Comparison of ENCODE assay signal across 8 mouse cellular contexts in genomic region chr9:71770484-71770883, GRCm38 (mm10). TPM values are rescaled to one million over a fixed set of nuclear protein-coding genes. Genes with fewer than 3 reads are reported as not detected.
A peak's percentile ranks its signal among the peaks of the same experiment; 100 is the strongest.
DNase-seq lines count a peak whose midpoint lies in the region; ATAC-seq and TF ChIP-seq lines count a peak whose summit lies in the region.

No protein-coding gene starts in this region.

- H3K4me1 ChIP-seq in embryonic facial prominence, embryonic 14.5 days (ENCODE audit: control insufficient read depth, insufficient read depth, low read length) = peaks cover 17% of the 10 kb centered on the region; the same call in 1 of the 2 replicates
- H3K4me1 ChIP-seq in limb, embryonic 10.5 days = peaks cover 36% of the 10 kb centered on the region
- peaks cover 19% of the 10 kb centered on the region for H3K4me1 ChIP-seq in neural tube, embryonic 15.5 days

- no peaks in the 10 kb centered on the region for H3K36me3 ChIP-seq in embryonic facial prominence, embryonic 14.5 days (ENCODE audit: control insufficient read depth, insufficient read depth, low read length)
- H3K36me3 ChIP-seq in limb, embryonic 10.5 days = no peaks in the 10 kb centered on the region
- no peaks in the 10 kb centered on the region for H3K36me3 ChIP-seq in neural tube, embryonic 15.5 days

- no peak; the same call in 1 of the 2 replicates for TF ChIP-seq CTCF in left cerebral cortex, adult 2 months (IDR thresholded peaks at IDR 0.05)

- H3K9ac ChIP-seq in embryonic facial prominence, embryonic 14.5 days (ENCODE audit: low read depth, low read length) = peak overlapping the region; percentile 78; the same call in 1 of the 2 replicates
- H3K9ac ChIP-seq in neural tube, embryonic 15.5 days (replicated peaks) = peak overlapping the region; percentile 54; the same call in 1 of the 2 replicates

- peak overlapping the region; percentile 80 for H3K4me2 ChIP-seq in embryonic facial prominence, embryonic 14.5 days (ENCODE audit: low read depth, low read length)
- H3K4me2 ChIP-seq in neural tube, embryonic 15.5 days = peak overlapping the region; percentile 91

- no peak overlapping the region for H3K27ac ChIP-seq in left cerebral cortex, adult 2 months
- H3K27ac ChIP-seq in embryonic facial prominence, embryonic 14.5 days (replicated peaks; ENCODE audit: low read depth, low read length) = no peak overlapping the region
- no peak overlapping the region for H3K27ac ChIP-seq in limb, embryonic 10.5 days
- H3K27ac ChIP-seq in neural tube, embryonic 15.5 days (replicated peaks) = no peak overlapping the region

- 2% methylated on average over 10 of the region's 10 CpGs for WGBS in embryonic facial prominence, embryonic 14.5 days
- 2% methylated on average over 10 of the region's 10 CpGs for WGBS in limb, embryonic 10.5 days
- 2% methylated on average over 10 of the region's 10 CpGs for WGBS in neural tube, embryonic 15.5 days

- H3K27me3 ChIP-seq in embryonic facial prominence, embryonic 14.5 days (replicated peaks; ENCODE audit: control insufficient read depth, insufficient read depth, low read length) = no peaks in the 10 kb centered on the region
- H3K27me3 ChIP-seq in limb, embryonic 10.5 days (ENCODE audit: low read depth, poor library complexity, severe bottlenecking) = peaks cover 27% of the 10 kb centered on the region
- H3K27me3 ChIP-seq in neural tube, embryonic 15.5 days (replicated peaks) = peaks cover 16% of the 10 kb centered on the region

- no peaks in the 10 kb centered on the region for H3K9me3 ChIP-seq in embryonic facial prominence, embryonic 14.5 days (ENCODE audit: control insufficient read depth, low read length)
- no peaks in the 10 kb centered on the region for H3K9me3 ChIP-seq in limb, embryonic 10.5 days (replicated peaks)
- no peaks in the 10 kb centered on the region for H3K9me3 ChIP-seq in neural tube, embryonic 15.5 days (replicated peaks)

- ATAC-seq in embryonic facial prominence, embryonic 14.5 days (ENCODE audit: low read depth) = no peak; the same call in 1 of the 2 replicates
- ATAC-seq in neural tube, embryonic 15.5 days (ENCODE audit: low FRiP score) = no peak

- DNase-seq in left cerebral cortex, adult 2 months (ENCODE audit: extremely low spot score in 1 of 2, low spot score in 2 of 2) = no peak
- no peak for DNase-seq in left cerebral cortex, adult 11 months (ENCODE audit: low spot score)
- DNase-seq in embryonic facial prominence, embryonic 14.5 days (ENCODE audit: low spot score) = no peak
- no peak for DNase-seq in limb, embryonic 10.5 days (ENCODE audit: low spot score)
- no peak for DNase-seq in layer of hippocampus, adult 11-12 months (ENCODE audit: low spot score)
- DNase-seq in B cell, adult 2 months = no peak
- no peak for DNase-seq in gastrocnemius, postnatal 36 days

- intact Hi-C loops in left cerebral cortex, adult 2 months (cut with DNase I) = no loop called here
- intact Hi-C loops in gastrocnemius, postnatal 36 days (cut with DNase I) = loop anchor here (5.0 kb wide), 1 partner anchor 123 kb away; no protein-coding TSS in a partner anchor

- H3K4me3 ChIP-seq in left cerebral cortex, adult 2 months = peak overlapping the region; percentile 54
- peak overlapping the region; percentile 75 for H3K4me3 ChIP-seq in embryonic facial prominence, embryonic 14.5 days (ENCODE audit: low read depth, low read length)
- H3K4me3 ChIP-seq in limb, embryonic 10.5 days = peak overlapping the region; percentile 74
- H3K4me3 ChIP-seq in neural tube, embryonic 15.5 days (replicated peaks) = peak overlapping the region; percentile 60

RNA-seq across cellular contexts. Expression of gene Cgnl1, which starts 0.9 kb away (rescaled TPM):
- 10 to 100 TPM; 11.4 to 11.5 TPM for total RNA-seq in left cerebral cortex, adult 2 months (2021)
- polyA plus RNA-seq in embryonic facial prominence, embryonic 14.5 days (2014; fragmentation: Nextera tagmentation; extraction: Ambion mirVana) = 11.7 and 12.6 TPM in 2 replicates
- 7.4 and 8.9 TPM in 2 replicates for polyA plus RNA-seq in limb, embryonic 10.5 days (2016; fragmentation: Nextera tagmentation; extraction: Ambion mirVana)
- polyA plus RNA-seq in neural tube, embryonic 15.5 days (2015; fragmentation: Nextera tagmentation; extraction: Ambion mirVana) = 6.9 and 8.0 TPM in 2 replicates
- total RNA-seq in gastrocnemius, postnatal 36 days (2021) = 1 to 10 TPM; 4.0 to 7.6 TPM
